Comparison of ENCODE assay signal across 29 mouse cellular contexts in genomic region chr6:77834680-77835079, GRCm38 (mm10).
"Had no signal": no experiment of that assay in that cellular context is flagged by ENCODE, and none has a peak within 500 bp of the region (broad histone marks: within the 10 kb centered on the region; RNA-seq: fewer than 3 reads in every experiment).

No protein-coding gene starts in this region.

- H3K4me2 ChIP-seq: embryonic facial prominence, embryonic 12.5 days; embryonic facial prominence, embryonic 13.5 days; embryonic facial prominence, embryonic 15.5 days; forebrain, embryonic 12.5 days; forebrain, embryonic 13.5 days; forebrain, embryonic 15.5 days had no signal

- DNase-seq: cerebellum, adult 2 months; cerebellum, adult 8-10 months; cerebellum, adult 9-10 months; cerebellum, adult 9-11 months; cerebellum, postnatal 10 days; cerebellum, postnatal 14 days; cerebellum, postnatal 25 days; cerebellum, postnatal 36 days; embryo, embryonic 11 days; forebrain, postnatal 0 days; gastrocnemius, adult 2 months; gastrocnemius, postnatal 10 days; gastrocnemius, postnatal 14 days; gastrocnemius, postnatal 25 days; gastrocnemius, postnatal 36 days; heart, adult 11 months; heart, adult 18-20 months; heart, adult 2 months had no signal

- H3K27me3 ChIP-seq: embryonic facial prominence, embryonic 12.5 days; embryonic facial prominence, embryonic 13.5 days; embryonic facial prominence, embryonic 15.5 days; forebrain, embryonic 12.5 days; forebrain, embryonic 13.5 days; forebrain, embryonic 15.5 days had no signal

- ATAC-seq: forebrain, embryonic 13.5 days; forebrain, embryonic 14.5 days; forebrain, embryonic 15.5 days; forebrain, embryonic 16.5 days; forebrain, postnatal 0 days had no signal

- H3K4me1 ChIP-seq: embryonic facial prominence, embryonic 10.5 days; embryonic facial prominence, embryonic 12.5 days; embryonic facial prominence, embryonic 15.5 days; forebrain, embryonic 10.5 days; forebrain, embryonic 13.5 days had no signal

- H3K9me3 ChIP-seq: embryonic facial prominence, embryonic 10.5 days; embryonic facial prominence, embryonic 12.5 days; embryonic facial prominence, embryonic 13.5 days; embryonic facial prominence, embryonic 15.5 days; forebrain, embryonic 10.5 days; forebrain, embryonic 12.5 days; forebrain, embryonic 13.5 days; forebrain, embryonic 15.5 days had no signal

- H3K36me3 ChIP-seq: embryonic facial prominence, embryonic 10.5 days; embryonic facial prominence, embryonic 12.5 days; embryonic facial prominence, embryonic 13.5 days; embryonic facial prominence, embryonic 15.5 days; forebrain, embryonic 10.5 days; forebrain, embryonic 12.5 days; forebrain, embryonic 15.5 days had no signal

- H3K27ac ChIP-seq: embryonic facial prominence, embryonic 10.5 days; embryonic facial prominence, embryonic 12.5 days; embryonic facial prominence, embryonic 13.5 days; embryonic facial prominence, embryonic 15.5 days; forebrain, embryonic 10.5 days; forebrain, embryonic 12.5 days; forebrain, embryonic 13.5 days; forebrain, embryonic 15.5 days; gastrocnemius, adult 2 months; heart, adult 2 months had no signal

- H3K4me3 ChIP-seq: embryonic facial prominence, embryonic 10.5 days; embryonic facial prominence, embryonic 12.5 days; embryonic facial prominence, embryonic 13.5 days; embryonic facial prominence, embryonic 15.5 days; erythroblast, embryonic 14.5 days; forebrain, embryonic 10.5 days; forebrain, embryonic 12.5 days; forebrain, embryonic 13.5 days; forebrain, embryonic 15.5 days; gastrocnemius, adult 2 months; heart, adult 2 months had no signal

- H3K9ac ChIP-seq: embryonic facial prominence, embryonic 12.5 days; embryonic facial prominence, embryonic 13.5 days; embryonic facial prominence, embryonic 15.5 days; forebrain, embryonic 12.5 days; forebrain, embryonic 13.5 days; forebrain, embryonic 15.5 days; forebrain, postnatal 0 days had no signal
